Mouse (Mus musculus) liver, embryonic 11.5 days (tissue): Measurements from ENCODE around the gene 4930402H24Rik. TPM values are rescaled to one million over a fixed set of nuclear protein-coding genes. Genes with fewer than 3 reads are reported as not detected.

Experiments
- ATAC-seq: fragments of 200-750 bp; cut with Nextera tagmentation; replicated peaks from 2 replicates; pipeline ENCODE4 v1.8.0; 2017; ENCODE audit warnings: moderate number of reproducible peaks, mild to moderate bottlenecking, moderate TSS enrichment, moderate library complexity; ENCODE audit not compliant: low FRiP score
- DNase-seq: peaks from one replicate; pipeline ENCODE4 v3.0.0-alpha.2; 2017; ENCODE audit warnings: low spot score
- H3K27ac ChIP-seq: fragments of 300-500 bp; sonication (generic); 2 replicates; pipeline ENCODE4 v1.5.1; 2014; ENCODE audit warnings: mild to moderate bottlenecking, low read depth, low read length, control low read depth
- H3K27me3 ChIP-seq: fragments of 300-500 bp; sonication (generic); replicated peaks from 2 replicates; pipeline ENCODE4 v1.6.1; 2014; ENCODE audit warnings: low read length, mixed read lengths; ENCODE audit not compliant: control insufficient read depth, insufficient read depth
- H3K36me3 ChIP-seq: fragments of 300-500 bp; sonication (generic); 2 replicates; pipeline ENCODE4 v1.6.1; 2014; ENCODE audit warnings: mild to moderate bottlenecking, low read length, moderate library complexity, mixed read lengths; ENCODE audit not compliant: control insufficient read depth, insufficient read depth
- H3K4me1 ChIP-seq: fragments of 300-500 bp; sonication (generic); replicated peaks from 2 replicates; pipeline ENCODE4 v1.6.1; 2014; ENCODE audit warnings: low read length, mixed read lengths; ENCODE audit not compliant: control insufficient read depth, insufficient read depth
- H3K4me2 ChIP-seq: fragments of 300-500 bp; sonication (generic); 2 replicates; pipeline ENCODE4 v1.6.1; 2014; ENCODE audit warnings: mild to moderate bottlenecking, control low read depth, moderate library complexity
- H3K4me3 ChIP-seq: fragments of 300-500 bp; sonication (generic); 2 replicates; pipeline ENCODE4 v1.5.1; 2014; ENCODE audit warnings: low read depth, low read length, control low read depth
- H3K9ac ChIP-seq: fragments of 300-500 bp; sonication (generic); 2 replicates; pipeline ENCODE4 v1.6.1; 2014; ENCODE audit warnings: low read depth, low read length, control low read depth
- H3K9me3 ChIP-seq: fragments of 300-500 bp; sonication (generic); 2 replicates; pipeline ENCODE4 v1.6.1; 2016; ENCODE audit warnings: low read length, inconsistent platforms, mixed read lengths; ENCODE audit not compliant: control insufficient read depth
- WGBS: fragments of 180-500 bp; shearing (Covaris S2); extraction: QIAGEN DNeasy Blood & Tissue Kit; methylation state at CpG from one replicate; pipeline ENCODE4 v1.1.7; 2014; 5-methylcytosine and 5-hydroxymethylcytosine counted together
- polyA plus RNA-seq: library from polyadenylated mRNA; unstranded; fragments of >200 nt; fragmentation: Nextera tagmentation; extraction: Ambion mirVana; gene quantifications from 2 replicates; pipeline ENCODE4 v1.2.1, GENCODE M21; 2014

Gene 4930402H24Rik
- polyA plus RNA-seq, 1 experiment from 2014 or later, result 20.6 TPM

GRCm38 (mm10) chr2:130697153-130697810 is 208.9 kb downstream of the 4930402H24Rik start, which contains the start of gene Slc4a11:
Slc4a11 (minus strand) TSS chr2:130697519.
- Histone ChIP-seq H3K9me3 (no peaks in the 10 kb centered on the region), H3K36me3 (no peaks in the 10 kb centered on the region), H3K4me3 (peak within 1 kb of the TSS; percentile 58), H3K4me1 (peaks cover 12% of the 10 kb centered on the region), H3K27ac (no peak within 1 kb of the TSS), H3K4me2 (peak within 1 kb of the TSS; percentile 98), H3K9ac (peak within 1 kb of the TSS; percentile 34; the same call in 1 of the 2 replicates), H3K27me3 (peaks cover 45% of the 10 kb centered on the region)
- peak; percentile 79 for ATAC-seq
- peak; percentile 77 for DNase-seq
- WGBS, result under 1% methylated on average over 65 of the region's 65 CpGs

- WGBS, result 2% methylated on average over 31 of the region's 31 CpGs
- Histone ChIP-seq H3K36me3 (no peaks in the 10 kb centered on the region), H3K9ac (0 out of 2 replicates have a peak overlapping the region, but pooled peaks have one; percentile 34), H3K4me1 (peaks cover 12% of the 10 kb centered on the region), H3K4me2 (peak overlapping the region; percentile 98), H3K27ac (no peak overlapping the region), H3K27me3 (peaks cover 45% of the 10 kb centered on the region), H3K4me3 (peak overlapping the region; percentile 58), H3K9me3 (no peaks in the 10 kb centered on the region)
- DNase-seq (no peak), ATAC-seq (peak; percentile 6; the same call in 1 of the 2 replicates)
Measured at GRCm38 (mm10) chr2:130696700-130697152, 209.5 kb downstream of the 4930402H24Rik start.

- Histone ChIP-seq H3K4me2 (no peak overlapping the region), H3K27ac (no peak overlapping the region), H3K4me3 (no peak overlapping the region), H3K4me1 (peaks cover 12% of the 10 kb centered on the region), H3K27me3 (peaks cover 42% of the 10 kb centered on the region), H3K36me3 (no peaks in the 10 kb centered on the region), H3K9me3 (no peaks in the 10 kb centered on the region), H3K9ac (no peak overlapping the region)
- ATAC-seq (no peak), DNase-seq (no peak)
- WGBS, result 30% methylated on average over 3 of the region's 3 CpGs
Measured at GRCm38 (mm10) chr2:130693563-130693962, 212.6 kb downstream of the 4930402H24Rik start.

GRCm38 (mm10) chr2:130689011-130689410 is 217.2 kb downstream of the 4930402H24Rik start:
- no peak overlapping the region for H3K4me3 ChIP-seq
- H3K27me3 ChIP-seq, result peaks cover 6% of the 10 kb centered on the region; the same call in 1 of the 2 replicates
- 65% methylated on average over 2 of the region's 2 CpGs for WGBS
- H3K4me1 ChIP-seq, result no peaks in the 10 kb centered on the region
- no peak overlapping the region for H3K27ac ChIP-seq
- ATAC-seq (no peak), DNase-seq (no peak)
- no peaks in the 10 kb centered on the region for H3K9me3 ChIP-seq
- H3K9ac ChIP-seq, result no peak overlapping the region
- H3K36me3 ChIP-seq, result peaks cover 2% of the 10 kb centered on the region; the same call in 1 of the 2 replicates
- H3K4me2 ChIP-seq, result no peak overlapping the region

GRCm38 (mm10) chr2:130685426-130685825 is 220.8 kb downstream of the 4930402H24Rik start:
- Histone ChIP-seq H3K9me3 (no peaks in the 10 kb centered on the region), H3K9ac (no peak overlapping the region), H3K4me2 (no peak overlapping the region), H3K27ac (no peak overlapping the region), H3K36me3 (peaks cover 9% of the 10 kb centered on the region), H3K4me3 (no peak overlapping the region), H3K4me1 (no peaks in the 10 kb centered on the region), H3K27me3 (no peaks in the 10 kb centered on the region)
- no peak for ATAC-seq
- no peak for DNase-seq
- WGBS, result 82% methylated on average over 9 of the region's 9 CpGs

- WGBS, result 84% methylated on average over 3 of the region's 3 CpGs
- no peak overlapping the region for H3K9ac ChIP-seq
- DNase-seq (no peak), ATAC-seq (no peak)
- H3K4me2 ChIP-seq, result no peak overlapping the region
- no peaks in the 10 kb centered on the region for H3K27me3 ChIP-seq
- no peak overlapping the region for H3K27ac ChIP-seq
- H3K4me3 ChIP-seq, result no peak overlapping the region
- no peaks in the 10 kb centered on the region for H3K4me1 ChIP-seq
- no peaks in the 10 kb centered on the region for H3K9me3 ChIP-seq
- peaks cover 39% of the 10 kb centered on the region for H3K36me3 ChIP-seq
Measured at GRCm38 (mm10) chr2:130681531-130681930, 224.7 kb downstream of the 4930402H24Rik start.

- H3K9me3 ChIP-seq, result no peaks in the 10 kb centered on the region
- no peak overlapping the region for H3K4me3 ChIP-seq
- H3K4me1 ChIP-seq, result no peaks in the 10 kb centered on the region
- H3K36me3 ChIP-seq, result peaks cover 51% of the 10 kb centered on the region
- no peak for DNase-seq
- no peak overlapping the region for H3K4me2 ChIP-seq
- no peak for ATAC-seq
- H3K27ac ChIP-seq, result no peak overlapping the region
- H3K9ac ChIP-seq, result no peak overlapping the region
- no peaks in the 10 kb centered on the region for H3K27me3 ChIP-seq
- WGBS, result 93% methylated on average over 6 of the region's 6 CpGs
Measured at GRCm38 (mm10) chr2:130679899-130680298, 226.3 kb downstream of the 4930402H24Rik start.

GRCm38 (mm10) chr2:130679154-130679553 is 227.1 kb downstream of the 4930402H24Rik start:
- H3K36me3 ChIP-seq, result peaks cover 55% of the 10 kb centered on the region
- H3K9me3 ChIP-seq, result no peaks in the 10 kb centered on the region
- H3K9ac ChIP-seq, result no peak overlapping the region
- no peaks in the 10 kb centered on the region for H3K27me3 ChIP-seq
- ATAC-seq, result no peak
- WGBS, result 93% methylated on average over 12 of the region's 12 CpGs
- H3K4me1 ChIP-seq, result no peaks in the 10 kb centered on the region
- no peak overlapping the region for H3K4me3 ChIP-seq
- H3K4me2 ChIP-seq, result no peak overlapping the region
- H3K27ac ChIP-seq, result no peak overlapping the region
- DNase-seq, result no peak

GRCm38 (mm10) chr2:130677211-130677610 is 229.0 kb downstream of the 4930402H24Rik start:
- Histone ChIP-seq H3K4me1 (no peaks in the 10 kb centered on the region), H3K36me3 (peaks cover 67% of the 10 kb centered on the region), H3K9ac (no peak overlapping the region), H3K4me2 (no peak overlapping the region), H3K27me3 (no peaks in the 10 kb centered on the region), H3K4me3 (no peak overlapping the region), H3K9me3 (no peaks in the 10 kb centered on the region), H3K27ac (no peak overlapping the region)
- ATAC-seq (no peak), DNase-seq (no peak)
- 80% methylated on average over 10 of the region's 10 CpGs for WGBS
